Mouse (Mus musculus): ENCODE data around the gene Tsga10ip. TPM values are rescaled to one million over a fixed set of nuclear protein-coding genes. Genes with fewer than 3 reads are reported as not detected.
"Not testable (repeated sequence)": the region's sequence is repeated elsewhere in the genome, so short reads cannot be mapped to it uniquely, and the experiment has no call there.

Gene Tsga10ip
- polyA plus RNA-seq, 1 experiment from 2014 or later = not detected

DNA sequence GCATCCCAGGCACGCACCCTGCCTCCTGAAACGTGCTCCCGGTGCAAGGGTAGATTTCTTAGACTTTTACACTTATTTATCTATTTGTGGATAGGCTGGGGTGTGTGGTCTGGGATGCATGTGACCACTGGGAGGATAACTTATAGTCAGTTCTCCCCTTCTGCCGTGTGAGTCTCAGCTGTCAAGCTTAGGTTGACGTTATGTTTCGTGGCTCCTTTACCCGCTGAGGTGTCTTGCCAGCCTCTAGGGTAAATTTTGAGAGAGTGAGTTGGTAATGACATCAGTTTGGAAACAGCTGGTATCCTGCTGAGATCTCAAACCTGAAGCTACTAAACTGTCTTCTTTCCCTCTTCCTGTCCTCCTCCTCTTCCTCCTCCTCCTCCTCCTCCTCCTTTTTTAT, 3.6 kb upstream of the Tsga10ip start:
- Histone ChIP-seq H3K4me3 (replicated peaks; ENCODE audit: low read length) (peak overlapping the region; percentile 38), H3K9me3 (ENCODE audit: control insufficient read depth, low read length) (no peaks in the 10 kb centered on the region), H3K27ac (ENCODE audit: low read length) (no peak overlapping the region; the same call in 1 of the 2 replicates), H3K9ac (replicated peaks; ENCODE audit: low read depth, low read length) (0 out of 2 replicates have a peak overlapping the region, but pooled peaks have one; percentile 38), H3K4me1 (replicated peaks; ENCODE audit: control insufficient read depth, insufficient read depth, low read length) (peaks cover 13% of the 10 kb centered on the region), H3K36me3 (ENCODE audit: control insufficient read depth, insufficient read depth) (no peaks in the 10 kb centered on the region), H3K27me3 (replicated peaks; ENCODE audit: control insufficient read depth, insufficient read depth, low read length) (no peaks in the 10 kb centered on the region), H3K4me2 (ENCODE audit: low read length) (peak overlapping the region; percentile 60)
- WGBS = 18% methylated on average over 7 of the region's 7 CpGs
- ATAC-seq = no peak

DNA sequence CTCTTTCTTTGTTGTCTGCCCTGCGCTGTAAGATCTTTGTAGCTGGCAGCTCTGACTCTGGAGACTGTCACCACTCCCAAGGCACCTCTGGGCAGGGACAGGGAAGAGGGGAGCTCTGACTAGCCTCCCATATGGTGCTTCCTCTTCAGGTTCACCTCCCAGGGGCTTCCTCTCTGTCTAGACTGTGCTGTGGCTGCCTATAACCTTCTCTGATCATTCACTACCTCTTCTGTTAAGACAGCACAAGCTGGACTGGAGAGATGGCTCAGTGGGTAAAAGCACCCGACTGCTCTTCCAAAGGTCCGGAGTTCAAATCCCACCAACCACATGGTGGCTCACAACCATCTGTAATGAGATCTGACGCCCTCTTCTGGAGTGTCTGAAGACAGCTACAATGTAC, 1.3 kb downstream of the Tsga10ip start:
- not testable (repeated sequence) for H3K36me3 ChIP-seq (ENCODE audit: control insufficient read depth, insufficient read depth); H3K9me3 ChIP-seq (ENCODE audit: control insufficient read depth, low read length); ATAC-seq; H3K4me3 ChIP-seq (replicated peaks; ENCODE audit: low read length); H3K4me2 ChIP-seq (ENCODE audit: low read length); H3K9ac ChIP-seq (replicated peaks; ENCODE audit: low read depth, low read length); H3K27me3 ChIP-seq (replicated peaks; ENCODE audit: control insufficient read depth, insufficient read depth, low read length); H3K4me1 ChIP-seq (replicated peaks; ENCODE audit: control insufficient read depth, insufficient read depth, low read length); H3K27ac ChIP-seq (ENCODE audit: low read length)
- WGBS = 65% methylated on average over 4 of the region's 4 CpGs

DNA sequence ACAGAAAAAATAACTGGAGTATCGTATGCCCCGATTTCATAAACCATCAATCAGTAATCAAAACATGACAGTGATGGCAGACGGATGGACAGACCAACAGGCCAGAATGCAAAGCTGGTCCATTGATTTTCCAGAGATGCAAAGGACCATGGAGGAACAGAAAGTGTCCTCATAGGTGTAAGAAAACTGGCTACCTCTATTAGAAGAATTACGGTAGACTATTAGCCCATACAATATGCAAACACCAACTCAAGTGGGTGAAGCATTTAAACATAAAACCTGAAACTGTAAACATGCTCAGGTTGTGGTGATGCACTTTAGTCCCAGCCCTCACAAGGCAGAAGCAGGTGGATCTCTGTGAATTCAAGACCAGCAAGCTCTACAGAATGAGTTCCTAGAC, 7.0 kb downstream of the Tsga10ip start:
- Histone ChIP-seq H3K4me3 (replicated peaks; ENCODE audit: low read length) (no peak overlapping the region), H3K36me3 (ENCODE audit: control insufficient read depth, insufficient read depth) (no peaks in the 10 kb centered on the region), H3K4me2 (ENCODE audit: low read length) (no peak overlapping the region), H3K27ac (ENCODE audit: low read length) (no peak overlapping the region), H3K9ac (replicated peaks; ENCODE audit: low read depth, low read length) (no peak overlapping the region), H3K27me3 (replicated peaks; ENCODE audit: control insufficient read depth, insufficient read depth, low read length) (no peaks in the 10 kb centered on the region), H3K4me1 (replicated peaks; ENCODE audit: control insufficient read depth, insufficient read depth, low read length) (peaks cover 2% of the 10 kb centered on the region; the same call in 1 of the 2 replicates), H3K9me3 (ENCODE audit: control insufficient read depth, low read length) (no peaks in the 10 kb centered on the region)
- 71% methylated on average over 4 of the region's 4 CpGs for WGBS
- no peak for ATAC-seq

DNA sequence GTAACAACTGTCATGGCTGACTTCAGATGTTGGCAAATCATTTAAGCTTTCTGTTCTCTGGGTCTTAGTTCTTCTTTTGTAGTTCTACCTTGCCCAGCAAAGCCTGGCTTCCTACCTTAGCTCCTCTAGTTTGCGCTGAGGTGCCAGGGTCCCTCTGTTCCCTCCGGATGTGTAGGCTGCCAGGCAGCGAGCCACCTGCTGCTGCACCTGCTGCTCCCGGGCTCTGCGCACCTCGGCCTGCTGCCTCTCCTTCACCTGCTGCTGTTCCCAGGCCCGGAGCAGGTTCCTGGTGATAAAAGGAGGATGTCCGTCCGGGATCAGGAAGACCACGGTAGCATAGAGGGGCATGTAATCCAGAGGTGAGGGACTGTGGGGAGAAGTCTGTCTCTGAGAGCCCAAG, 8.2 kb downstream of the Tsga10ip start:
- Histone ChIP-seq H3K4me3 (replicated peaks; ENCODE audit: low read length) (no peak overlapping the region), H3K27me3 (replicated peaks; ENCODE audit: control insufficient read depth, insufficient read depth, low read length) (no peaks in the 10 kb centered on the region), H3K4me1 (replicated peaks; ENCODE audit: control insufficient read depth, insufficient read depth, low read length) (peaks cover 14% of the 10 kb centered on the region), H3K9ac (replicated peaks; ENCODE audit: low read depth, low read length) (no peak overlapping the region), H3K27ac (ENCODE audit: low read length) (no peak overlapping the region), H3K9me3 (ENCODE audit: control insufficient read depth, low read length) (no peaks in the 10 kb centered on the region), H3K36me3 (ENCODE audit: control insufficient read depth, insufficient read depth) (no peaks in the 10 kb centered on the region), H3K4me2 (ENCODE audit: low read length) (no peak overlapping the region)
- ATAC-seq = no peak
- 58% methylated on average over 10 of the region's 10 CpGs for whole genome bisulfite sequencing

DNA sequence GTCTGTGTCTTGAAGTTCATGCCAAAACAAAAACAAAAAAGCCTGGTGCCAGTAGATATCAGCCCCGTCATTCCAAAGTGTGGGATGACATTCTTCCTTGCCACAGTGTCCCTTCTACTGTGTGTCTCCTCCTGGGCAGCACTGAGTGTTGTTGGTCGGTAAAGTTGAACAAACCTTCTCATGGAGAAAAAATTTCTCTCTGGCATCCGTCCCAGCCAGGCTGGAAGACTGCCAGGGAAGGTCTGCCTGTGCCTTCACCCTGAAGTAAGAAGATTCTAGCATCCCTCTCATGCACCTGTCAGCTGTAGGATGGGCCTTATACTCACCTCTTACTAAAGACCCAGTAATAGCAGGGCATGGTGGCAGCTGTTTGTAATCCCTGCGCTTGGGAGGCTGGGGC, 9.4 kb downstream of the Tsga10ip start:
- Histone ChIP-seq H3K9ac (replicated peaks; ENCODE audit: low read depth, low read length) (no peak overlapping the region), H3K9me3 (ENCODE audit: control insufficient read depth, low read length) (no peaks in the 10 kb centered on the region), H3K4me3 (replicated peaks; ENCODE audit: low read length) (no peak overlapping the region), H3K27me3 (replicated peaks; ENCODE audit: control insufficient read depth, insufficient read depth, low read length) (no peaks in the 10 kb centered on the region), H3K4me1 (replicated peaks; ENCODE audit: control insufficient read depth, insufficient read depth, low read length) (peaks cover 16% of the 10 kb centered on the region), H3K27ac (ENCODE audit: low read length) (no peak overlapping the region), H3K36me3 (ENCODE audit: control insufficient read depth, insufficient read depth) (no peaks in the 10 kb centered on the region), H3K4me2 (ENCODE audit: low read length) (no peak overlapping the region)
- WGBS = 29% methylated on average over 4 of the region's 4 CpGs
- ATAC-seq = no peak

DNA sequence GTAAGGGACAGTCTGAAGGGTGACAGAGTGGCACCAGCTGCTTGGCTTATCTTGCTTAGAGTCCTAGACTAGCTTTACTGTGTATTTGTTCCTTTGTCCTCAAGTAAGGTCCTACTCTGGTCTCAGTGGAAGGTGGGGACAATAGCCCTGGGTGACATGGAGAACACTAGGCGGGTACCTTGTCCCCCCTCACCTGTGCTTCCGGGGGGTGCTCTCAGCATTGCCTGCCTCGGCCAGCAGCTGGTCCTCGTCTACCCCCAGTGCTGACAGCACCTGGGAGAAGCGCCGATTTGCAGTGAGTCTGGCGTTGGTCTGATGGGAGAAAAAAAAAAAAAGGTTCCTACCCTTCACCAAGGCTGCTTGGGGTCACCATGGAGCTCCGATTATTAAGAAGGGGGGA, 11.9 kb downstream of the Tsga10ip start:
- no peaks in the 10 kb centered on the region for H3K36me3 ChIP-seq (ENCODE audit: control insufficient read depth, insufficient read depth)
- ATAC-seq = no peak
- no peak overlapping the region for H3K4me2 ChIP-seq (ENCODE audit: low read length)
- H3K27me3 ChIP-seq (replicated peaks; ENCODE audit: control insufficient read depth, insufficient read depth, low read length) = no peaks in the 10 kb centered on the region
- 88% methylated on average over 8 of the region's 8 CpGs for WGBS
- H3K9ac ChIP-seq (replicated peaks; ENCODE audit: low read depth, low read length) = no peak overlapping the region
- H3K4me1 ChIP-seq (replicated peaks; ENCODE audit: control insufficient read depth, insufficient read depth, low read length) = peaks cover 32% of the 10 kb centered on the region
- H3K27ac ChIP-seq (ENCODE audit: low read length) = no peak overlapping the region
- H3K4me3 ChIP-seq (replicated peaks; ENCODE audit: low read length) = no peak overlapping the region
- no peaks in the 10 kb centered on the region for H3K9me3 ChIP-seq (ENCODE audit: control insufficient read depth, low read length)

DNA sequence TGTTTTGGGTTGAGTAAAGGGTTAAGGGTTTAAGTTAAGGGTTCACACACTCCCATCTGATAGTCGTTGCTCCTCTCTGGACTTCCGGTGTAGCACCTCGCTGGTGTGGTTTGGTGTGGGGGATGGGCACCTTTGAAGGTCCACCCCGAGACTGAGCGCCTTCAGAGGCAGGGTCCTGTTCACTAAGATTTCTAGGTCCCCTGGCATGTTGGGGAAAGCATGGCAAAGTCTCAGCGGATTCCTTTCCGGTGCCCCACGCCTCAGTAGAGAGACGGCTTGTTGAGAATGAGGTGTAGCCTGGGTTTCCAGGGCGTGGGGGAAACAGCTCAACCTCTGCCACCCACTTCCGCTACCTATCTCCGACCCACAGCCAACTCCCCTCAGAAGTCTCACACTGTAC, 12.7 kb downstream of the Tsga10ip start:
- H3K27me3 ChIP-seq (replicated peaks; ENCODE audit: control insufficient read depth, insufficient read depth, low read length) = no peaks in the 10 kb centered on the region
- H3K27ac ChIP-seq (ENCODE audit: low read length) = no peak overlapping the region
- H3K4me1 ChIP-seq (replicated peaks; ENCODE audit: control insufficient read depth, insufficient read depth, low read length) = peaks cover 32% of the 10 kb centered on the region
- peak overlapping the region; percentile 65 for H3K4me2 ChIP-seq (ENCODE audit: low read length)
- ATAC-seq = no peak
- WGBS = 62% methylated on average over 12 of the region's 12 CpGs
- H3K36me3 ChIP-seq (ENCODE audit: control insufficient read depth, insufficient read depth) = no peaks in the 10 kb centered on the region
- H3K9ac ChIP-seq (replicated peaks; ENCODE audit: low read depth, low read length) = no peak overlapping the region
- no peaks in the 10 kb centered on the region for H3K9me3 ChIP-seq (ENCODE audit: control insufficient read depth, low read length)
- H3K4me3 ChIP-seq (replicated peaks; ENCODE audit: low read length) = peak overlapping the region; percentile 83

DNA sequence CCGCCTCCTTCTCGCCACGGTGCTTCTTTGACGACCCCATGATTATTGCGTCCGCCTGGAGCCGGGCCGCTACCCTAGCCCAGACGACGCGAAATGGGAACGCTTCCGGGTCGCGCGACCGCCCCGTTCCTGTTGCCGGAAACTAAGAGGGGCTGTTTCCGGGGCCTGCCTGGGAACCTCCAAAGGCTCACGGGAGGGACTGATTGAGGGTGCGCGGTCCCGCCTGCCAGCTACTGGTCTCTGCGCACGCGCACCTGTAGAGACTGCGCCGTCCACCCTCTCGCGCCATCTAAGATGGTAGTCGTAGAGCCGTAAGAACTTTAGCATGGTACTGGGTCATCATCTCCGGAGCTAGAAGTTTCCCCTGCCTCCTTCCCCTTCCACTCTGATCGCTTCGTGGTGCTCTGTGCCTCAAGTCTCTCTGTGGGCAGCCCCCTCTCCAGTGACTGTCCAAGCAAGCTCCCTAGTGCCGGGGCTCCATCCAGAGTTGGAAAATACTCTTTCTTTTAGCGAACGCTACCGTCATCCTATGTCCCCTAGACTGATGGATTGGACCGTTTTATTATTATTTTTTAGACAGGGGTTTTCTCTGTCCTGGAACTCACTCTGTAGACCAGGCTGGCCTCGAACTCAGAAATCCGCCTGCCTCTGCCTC, 13.6 kb downstream of the Tsga10ip start, which contains the start of gene Sart1:
Sart1 (minus strand) TSS at position 116 of the 655 bp plus-strand sequence.
- no peaks in the 10 kb centered on the region for H3K9me3 ChIP-seq (ENCODE audit: control insufficient read depth, low read length)
- WGBS = 2% methylated on average over 43 of the region's 43 CpGs
- H3K9ac ChIP-seq (replicated peaks; ENCODE audit: low read depth, low read length) = peak within 1 kb of the TSS; percentile 79
- peak within 1 kb of the TSS; percentile 65 for H3K4me2 ChIP-seq (ENCODE audit: low read length)
- peak within 1 kb of the TSS; percentile 83 for H3K4me3 ChIP-seq (replicated peaks; ENCODE audit: low read length)
- peak; percentile 97 for ATAC-seq
- H3K27me3 ChIP-seq (replicated peaks; ENCODE audit: control insufficient read depth, insufficient read depth, low read length) = no peaks in the 10 kb centered on the region
- peaks cover 32% of the 10 kb centered on the region for H3K4me1 ChIP-seq (replicated peaks; ENCODE audit: control insufficient read depth, insufficient read depth, low read length)
- peaks cover 5% of the 10 kb centered on the region for H3K36me3 ChIP-seq (ENCODE audit: control insufficient read depth, insufficient read depth)
- peak within 1 kb of the TSS; percentile 75 for H3K27ac ChIP-seq (ENCODE audit: low read length)

DNA sequence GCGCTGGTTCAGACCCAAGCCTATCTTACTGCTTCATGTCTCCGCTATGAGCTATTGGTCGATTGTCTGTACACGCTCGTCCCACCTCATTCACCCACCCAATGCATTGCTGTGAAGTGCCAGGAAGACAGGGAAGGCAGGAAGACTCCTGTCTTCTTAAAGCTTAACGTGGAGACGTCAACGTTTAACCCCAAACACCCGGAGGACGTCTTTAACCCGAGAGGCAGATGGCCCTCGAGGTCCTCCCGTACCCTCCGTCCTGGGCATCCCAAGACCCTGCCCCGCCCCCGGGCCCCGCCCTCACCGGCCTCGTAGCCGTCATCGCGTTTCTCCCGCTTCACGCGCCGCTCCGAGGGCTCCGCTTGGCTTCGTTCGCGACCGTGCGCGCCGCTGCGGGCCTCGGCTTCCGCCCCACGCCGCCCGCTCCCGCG, 14.3 kb downstream of the Tsga10ip start:
- peak; percentile 24; the same call in 1 of the 2 replicates for ATAC-seq
- H3K4me2 ChIP-seq (ENCODE audit: low read length) = peak overlapping the region; percentile 61
- H3K9ac ChIP-seq (replicated peaks; ENCODE audit: low read depth, low read length) = peak overlapping the region; percentile 79
- no peaks in the 10 kb centered on the region for H3K9me3 ChIP-seq (ENCODE audit: control insufficient read depth, low read length)
- peaks cover 12% of the 10 kb centered on the region for H3K36me3 ChIP-seq (ENCODE audit: control insufficient read depth, insufficient read depth)
- no peaks in the 10 kb centered on the region for H3K27me3 ChIP-seq (replicated peaks; ENCODE audit: control insufficient read depth, insufficient read depth, low read length)
- H3K4me1 ChIP-seq (replicated peaks; ENCODE audit: control insufficient read depth, insufficient read depth, low read length) = peaks cover 32% of the 10 kb centered on the region
- peak overlapping the region; percentile 75 for H3K27ac ChIP-seq (ENCODE audit: low read length)
- under 1% methylated on average over 36 of the region's 43 CpGs for WGBS
- H3K4me3 ChIP-seq (replicated peaks; ENCODE audit: low read length) = peak overlapping the region; percentile 83
